Mouse (Mus musculus) Patski (cell line): ENCODE measurements around the gene Msh5. TPM values are rescaled to one million over a fixed set of nuclear protein-coding genes. Genes with fewer than 3 reads are reported as not detected.

Experiments
- ATAC-seq: fragments of 100-300 bp; one replicate; pipeline ENCODE4 v1.8.0; 2021
- CTCF ChIA-PET: fragments of 350-600 bp; sonication (Branson Sonifier 250); formaldehyde crosslinking; loops from one replicate; lab custom pipeline; 2022; ENCODE audit warnings: inconsistent platforms; lab: Charles Lee
- POLR2A ChIA-PET: fragments of 350-600 bp; sonication (Branson Sonifier 250); formaldehyde crosslinking; loops from one replicate; lab custom pipeline; 2022; ENCODE audit warnings: antibody characterized with exemption, inconsistent platforms; lab: Charles Lee
- DNase-seq: peaks from one replicate; pipeline ENCODE4 v3.0.0-alpha.2; 2011; ENCODE audit warnings: low read depth, low spot score
- H3K27me3 ChIP-seq: fragments of 371-371 bp; one replicate; pipeline ENCODE4 v1.5.1; 2021
- CTCF ChIP-seq: fragments of 100-300 bp; IDR thresholded peaks from one replicate; pipeline ENCODE4 v1.5.1; 2021
- in situ Hi-C: fragments of 300-500 bp; cut with MboI; formaldehyde crosslinking; loops from 3 replicates; pipeline ENCODE4 v1.11.1; 2018; ENCODE audit warnings: low pct_unique_long_range_greater_than_20kb, mixed read lengths
- polyA plus RNA-seq: library from polyadenylated mRNA; unstranded; gene quantifications from one replicate; pipeline ENCODE4 v1.2.3, GENCODE M21; 2021

Msh5 gene
- polyA plus RNA-seq, 1 experiment from 2014 or later, result 2.9 TPM

DNA sequence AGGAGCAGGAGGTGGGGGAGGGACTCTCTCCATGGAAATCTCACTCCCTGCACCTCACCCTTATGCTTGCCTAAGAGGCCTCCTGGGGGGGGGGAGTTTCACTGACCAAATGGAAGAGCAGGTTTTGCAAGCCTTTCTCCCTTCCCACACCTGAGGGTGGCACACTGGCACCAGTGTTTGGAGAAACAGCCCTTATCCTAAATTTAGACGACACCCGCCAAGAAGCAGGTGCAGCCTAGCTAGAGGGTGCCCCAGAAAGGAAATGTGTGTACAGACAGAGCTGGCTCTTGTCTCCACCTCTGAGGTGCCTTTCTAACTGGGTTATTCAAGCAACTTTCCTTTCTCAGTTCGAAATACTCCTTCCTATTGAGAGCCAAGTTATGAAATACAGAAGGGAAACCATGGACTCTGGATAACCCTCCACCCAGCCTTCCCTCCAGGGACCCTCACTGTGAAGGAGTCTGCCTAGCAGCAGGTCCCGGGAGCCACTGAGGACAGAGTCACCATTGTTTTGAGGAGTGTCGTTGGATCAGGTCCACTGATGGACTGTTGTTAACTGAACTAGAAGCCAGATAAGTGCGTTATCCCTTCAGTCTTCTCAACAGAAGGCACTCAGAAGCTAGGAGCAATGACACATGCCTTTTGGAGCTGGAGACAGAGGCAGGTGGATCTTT is 24.1 kb upstream of the Msh5 start:
- in situ Hi-C loops, result no loop called here
- ATAC-seq (no peak), DNase-seq (no peak)
- ChIA-PET POLR2A (interaction anchor here (0.7 to 1.7 kb wide), 2 partner anchors 19 to 103 kb away, joined by 4 read pairs; no protein-coding TSS in a partner anchor), CTCF (no interaction called here)
- no peak for TF ChIP-seq CTCF
- H3K27me3 ChIP-seq, result no peaks in the 10 kb centered on the region

DNA sequence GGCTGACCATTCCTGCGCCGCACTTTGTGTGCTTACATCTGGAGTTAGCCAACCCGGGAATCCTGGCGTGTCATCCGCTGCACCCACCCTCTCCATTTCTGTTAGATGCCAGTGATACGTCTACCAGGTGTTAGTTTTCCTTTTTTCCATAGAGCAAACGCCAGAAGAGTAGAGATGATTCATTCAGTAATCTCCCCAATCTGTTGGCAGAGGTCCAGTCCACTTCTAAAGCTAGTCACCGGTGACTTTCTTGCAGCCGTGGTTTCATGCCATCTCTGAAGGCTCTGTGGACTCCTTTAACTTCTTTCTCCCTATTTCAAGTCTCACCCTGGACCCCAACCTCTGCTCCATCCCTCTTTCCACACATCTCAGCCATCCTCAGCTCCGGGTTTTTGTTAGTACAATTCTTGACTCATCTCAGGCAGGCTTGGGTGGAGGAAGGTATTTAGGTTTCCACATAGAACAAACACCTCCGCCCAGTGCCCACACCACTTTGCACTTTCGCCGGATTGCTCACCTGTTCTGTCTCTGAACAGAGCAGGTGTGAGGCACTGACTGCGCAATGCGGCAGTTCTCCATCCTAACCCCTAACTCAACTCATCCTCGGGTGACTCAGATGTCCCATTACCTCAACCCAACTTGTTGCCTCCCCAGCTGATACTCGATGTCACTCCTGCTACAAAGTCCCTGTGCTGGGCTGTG is 21.8 kb upstream of the Msh5 start:
- ChIA-PET CTCF (no interaction called here), POLR2A (no interaction called here)
- no peak for TF ChIP-seq CTCF
- no peak for DNase-seq
- in situ Hi-C loops, result no loop called here
- H3K27me3 ChIP-seq, result no peaks in the 10 kb centered on the region
- no peak for ATAC-seq

DNA sequence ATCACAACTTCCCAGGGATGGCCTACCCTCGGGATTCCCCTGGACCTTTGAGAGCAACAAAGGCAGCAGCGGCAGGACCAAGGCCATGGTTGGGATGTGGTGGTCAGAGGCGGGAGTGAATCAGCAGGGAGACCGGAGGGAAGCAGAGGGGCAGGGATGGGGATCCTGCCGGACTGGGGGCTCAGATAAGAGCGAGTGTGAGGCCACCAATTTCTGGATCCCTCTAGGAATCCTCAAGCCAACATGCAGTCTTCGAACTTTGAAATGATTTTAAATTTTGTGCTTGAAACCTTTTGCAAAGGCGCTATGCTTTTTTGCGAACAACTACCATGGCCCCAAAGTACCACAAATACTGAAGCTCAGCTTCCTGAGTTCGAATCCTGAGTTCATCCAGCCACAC is 19.5 kb upstream of the Msh5 start, which contains the start of gene Mpig6b:
Gene Mpig6b, minus strand, starts transcription at position 101 of the 400 bp plus-strand sequence.
- POLR2A ChIA-PET, result interaction anchor here (0.6 kb wide), 1 partner anchor 23 kb away, joined by 3 read pairs; the partner anchor contains the start of gene Abhd16a

DNA sequence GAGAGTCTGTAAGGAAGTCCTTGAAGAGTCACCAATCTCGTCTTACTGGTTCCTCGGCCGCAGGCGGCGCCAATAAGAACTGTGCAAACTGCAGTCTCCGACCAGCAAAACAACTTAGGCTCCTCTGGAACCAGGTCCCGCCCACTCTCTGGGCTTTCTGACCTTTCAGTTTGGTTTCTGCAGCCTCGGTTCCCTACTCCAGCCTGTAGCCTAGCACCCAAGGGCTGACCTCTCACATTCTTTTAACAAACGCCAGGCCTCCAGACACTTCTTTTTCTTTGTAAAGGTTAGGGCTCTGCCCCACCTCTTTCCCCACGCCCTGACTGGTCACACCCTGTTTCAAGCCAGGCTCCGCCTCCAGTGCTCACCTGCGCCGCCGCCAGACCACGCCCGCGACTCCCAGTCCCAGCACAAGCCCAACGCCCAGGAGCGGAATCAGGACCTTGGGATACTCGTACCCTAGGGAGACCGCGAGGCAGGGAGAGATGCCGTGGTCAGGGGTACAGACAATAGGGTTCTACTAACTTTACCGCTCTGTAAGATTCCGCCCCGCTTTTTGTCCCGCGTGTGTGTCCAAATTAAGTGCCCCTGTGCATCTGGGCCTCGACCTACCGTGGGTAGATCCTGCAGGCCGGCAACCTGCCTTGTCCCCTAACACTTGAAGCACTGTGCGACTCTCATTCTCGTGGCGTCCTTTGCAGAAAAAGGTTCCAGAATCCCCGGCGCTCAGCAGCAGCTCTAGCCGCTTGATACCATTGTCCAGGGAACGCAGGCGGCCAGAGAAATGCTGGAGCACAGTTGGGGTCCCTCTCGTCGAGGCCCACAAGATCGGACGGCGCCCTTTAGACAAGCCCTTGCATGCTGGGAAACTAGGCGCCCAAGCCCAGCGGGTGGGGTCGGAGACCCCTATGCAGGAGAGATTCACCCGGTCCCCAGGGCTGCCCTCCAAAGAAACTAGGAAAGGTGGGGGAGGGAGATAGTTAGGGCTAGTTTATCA is 18.7 kb upstream of the Msh5 start, which contains the start of gene Ly6g6c:
Gene Ly6g6c, plus strand, starts transcription at position 438 of the 997 bp plus-strand sequence.
- no peak for DNase-seq

More for the DNA sequence above, 19.5 kb upstream of the Msh5 start, which contains the start of gene Mpig6b:
- in situ Hi-C loops, result no loop called here
- H3K27me3 ChIP-seq, result no peaks in the 10 kb centered on the region
- TF ChIP-seq CTCF, result no peak
- DNase-seq (no peak), ATAC-seq (no peak)
- CTCF ChIA-PET, result no interaction called here

DNA sequence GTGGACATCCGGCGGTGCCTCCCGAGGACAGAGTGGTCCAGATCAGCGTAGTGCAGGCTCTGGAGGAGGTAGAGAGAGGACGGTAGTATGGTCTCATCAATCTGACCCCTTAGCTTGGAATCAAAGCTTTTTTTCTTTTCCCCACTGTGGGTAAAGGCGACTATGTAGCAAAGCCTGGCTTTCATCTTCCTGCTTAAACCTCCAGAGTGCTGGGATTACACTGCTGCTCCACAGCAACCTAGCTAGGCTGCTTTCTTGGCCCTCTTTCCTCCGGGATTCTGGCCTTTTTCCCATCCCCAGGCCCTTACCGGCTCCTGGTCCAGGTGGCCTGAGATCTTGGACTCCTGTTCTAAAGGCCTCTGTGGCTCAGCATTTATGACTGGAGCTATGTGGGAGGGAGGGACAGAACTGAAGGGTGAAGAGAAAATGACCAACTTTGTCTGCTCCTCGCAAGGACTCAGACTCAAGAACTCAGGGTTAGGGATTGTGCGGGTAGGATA is 17.9 kb upstream of the Msh5 start:
- ChIA-PET CTCF (interaction anchor here (1.4 to 1.5 kb wide), 2 partner anchors 12 to 42 kb away, joined by 3 to 4 read pairs; partner anchors contain the start of gene Ly6g6e), POLR2A (interaction anchor here (1.1 kb wide), 1 partner anchor 16 kb away, joined by 5 read pairs; no protein-coding TSS in a partner anchor)
- no peaks in the 10 kb centered on the region for H3K27me3 ChIP-seq
- DNase-seq, result no peak
- TF ChIP-seq CTCF, result no peak
- in situ Hi-C loops, result loop anchor here (5.0 kb wide), 1 partner anchor 42 kb away; no protein-coding TSS in a partner anchor
- ATAC-seq, result no peak

More for the DNA sequence above, 18.7 kb upstream of the Msh5 start, which contains the start of gene Ly6g6c:
- in situ Hi-C loops, result loop anchor here (5.0 kb wide), 1 partner anchor 43 kb away; no protein-coding TSS in a partner anchor
- no peak for ATAC-seq
- H3K27me3 ChIP-seq, result no peaks in the 10 kb centered on the region
- ChIA-PET POLR2A (no interaction called here), CTCF (interaction anchor here (1.4 kb wide), 1 partner anchor 11 kb away, joined by 4 read pairs; the partner anchor contains the start of gene Ly6g6e)
- TF ChIP-seq CTCF, result no peak

DNA sequence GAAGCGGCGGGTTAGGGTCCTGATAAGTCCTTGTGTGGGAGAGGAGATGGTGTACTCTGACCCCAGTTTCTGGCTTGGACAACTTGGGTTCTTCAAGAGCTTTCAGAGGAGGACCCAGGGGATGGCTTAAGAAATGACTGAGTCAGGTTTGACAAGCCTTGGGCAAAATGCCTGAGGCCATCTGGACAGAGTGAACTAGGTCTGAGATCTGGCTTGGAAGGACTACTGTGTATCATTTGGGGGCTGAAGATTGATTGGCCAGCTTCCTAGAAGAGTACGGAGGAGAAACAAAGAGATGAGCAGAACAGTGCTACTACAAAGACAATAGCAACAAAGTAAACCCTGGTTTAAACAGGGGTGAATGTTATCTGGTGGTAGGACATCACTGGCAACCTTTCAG is 16.9 kb upstream of the Msh5 start:
- no peak for ATAC-seq
- H3K27me3 ChIP-seq, result no peaks in the 10 kb centered on the region
- DNase-seq, result no peak
- in situ Hi-C loops, result loop anchor here (5.0 kb wide), 1 partner anchor 41 kb away; no protein-coding TSS in a partner anchor
- CTCF ChIA-PET, result interaction anchor here (1.5 kb wide), 1 partner anchor 43 kb away, joined by 3 read pairs; no protein-coding TSS in a partner anchor
- TF ChIP-seq CTCF, result no peak
- POLR2A ChIA-PET, result interaction anchor here (0.6 to 1.3 kb wide), 3 partner anchors 15 to 45 kb away, joined by 3 to 7 read pairs (median 5); no protein-coding TSS in a partner anchor

DNA sequence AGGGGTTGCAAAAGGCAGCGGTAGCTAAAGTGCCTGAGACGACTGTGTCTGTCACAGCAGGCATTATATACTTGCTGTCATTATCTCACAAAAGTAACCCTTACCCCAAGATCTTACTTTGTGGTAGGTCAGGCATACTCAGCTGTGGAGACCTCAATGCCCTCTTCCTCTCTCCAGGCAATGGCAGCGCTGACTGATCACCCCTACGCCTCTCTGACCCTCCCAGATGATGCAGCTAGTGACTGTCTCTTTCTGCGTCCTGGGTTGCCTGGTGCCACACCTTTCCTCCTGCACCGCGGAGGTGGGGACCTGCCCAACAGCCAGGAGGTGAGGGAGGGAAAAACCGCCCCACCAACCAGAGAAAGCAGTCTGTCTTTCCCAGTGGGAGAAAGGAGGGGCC is 14.8 kb upstream of the Msh5 start:
- ChIA-PET CTCF (interaction anchor here (1.2 kb wide), 1 partner anchor 41 kb away, joined by 3 read pairs; no protein-coding TSS in a partner anchor), POLR2A (interaction anchor here (0.6 to 1.3 kb wide), 2 partner anchors 10 to 25 kb away, joined by 3 read pairs; no protein-coding TSS in a partner anchor)
- no peaks in the 10 kb centered on the region for H3K27me3 ChIP-seq
- TF ChIP-seq CTCF, result no peak
- DNase-seq (no peak), ATAC-seq (no peak)
- in situ Hi-C loops, result loop anchor here (5.0 kb wide), 1 partner anchor 39 kb away; no protein-coding TSS in a partner anchor

DNA sequence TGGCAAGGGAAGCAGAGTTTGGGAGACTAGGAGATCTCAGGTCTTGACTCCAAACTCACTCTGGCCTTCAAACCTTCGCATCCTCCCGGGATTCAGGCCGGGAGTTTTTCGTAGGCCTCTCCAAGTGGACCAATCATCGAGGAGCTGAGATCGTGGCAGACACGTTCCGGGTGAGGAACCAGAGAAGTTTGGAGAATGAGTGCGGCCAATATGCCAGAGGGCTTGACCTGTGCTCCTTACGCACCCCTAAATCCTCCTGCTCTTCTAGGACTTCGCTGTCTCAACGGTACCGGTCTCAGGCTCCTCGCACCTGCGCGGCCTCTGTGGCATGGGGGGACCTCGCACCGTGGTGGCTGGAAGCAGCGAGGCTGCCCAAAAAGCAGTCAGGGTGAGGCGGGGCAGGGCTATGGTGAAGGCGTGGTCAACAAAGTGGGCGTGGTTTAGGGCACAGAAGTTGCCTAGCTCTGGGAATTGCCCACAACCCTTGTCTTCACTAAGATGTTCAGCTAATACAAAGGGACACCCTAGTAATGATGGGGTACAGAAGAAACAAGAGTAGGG is 14.3 kb upstream of the Msh5 start:
- no peak for TF ChIP-seq CTCF
- no peaks in the 10 kb centered on the region for H3K27me3 ChIP-seq
- ChIA-PET POLR2A (interaction anchor here (0.6 to 1.3 kb wide), 2 partner anchors 9 to 25 kb away, joined by 3 read pairs; no protein-coding TSS in a partner anchor), CTCF (interaction anchor here (1.2 kb wide), 1 partner anchor 40 kb away, joined by 3 read pairs; no protein-coding TSS in a partner anchor)
- in situ Hi-C loops, result loop anchor here (5.0 kb wide), 1 partner anchor 39 kb away; no protein-coding TSS in a partner anchor
- ATAC-seq, result no peak
- no peak for DNase-seq

DNA sequence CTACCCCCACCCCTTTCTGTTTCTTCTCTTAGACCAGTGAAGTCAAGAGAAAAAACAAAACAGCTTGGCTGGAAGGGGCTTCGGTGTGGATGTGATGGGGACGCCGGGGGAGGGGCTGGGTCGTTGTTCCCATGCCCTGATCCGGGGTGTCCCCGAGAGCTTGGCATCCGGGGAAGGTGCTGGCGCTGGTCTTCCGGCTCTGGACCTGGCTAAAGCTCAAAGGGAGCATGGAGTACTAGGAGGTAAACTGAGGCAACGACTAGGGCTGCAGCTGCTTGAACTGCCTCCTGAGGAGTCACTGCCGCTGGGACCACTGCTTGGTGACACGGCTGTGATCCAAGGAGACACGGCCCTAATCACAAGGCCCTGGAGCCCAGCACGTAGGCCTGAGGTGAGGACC is 13.5 kb upstream of the Msh5 start:
- H3K27me3 ChIP-seq, result no peaks in the 10 kb centered on the region
- in situ Hi-C loops, result loop anchor here (5.0 kb wide), 1 partner anchor 38 kb away; no protein-coding TSS in a partner anchor
- ATAC-seq (no peak), DNase-seq (no peak)
- TF ChIP-seq CTCF, result no peak
- POLR2A ChIA-PET, result interaction anchor here (0.7 to 1.6 kb wide), 6 partner anchors 8 to 109 kb away, joined by 3 to 9 read pairs (median 3); no protein-coding TSS in a partner anchor
- CTCF ChIA-PET, result interaction anchor here (0.8 to 1.4 kb wide), 5 partner anchors 9 to 40 kb away, joined by 3 to 5 read pairs (median 3); partner anchors contain the start of gene Ly6g6f
